ENCODE assay signal across 11 mouse cellular contexts in genomic region chr13:43294957-43295590, GRCm38 (mm10). TPM values are rescaled to one million over a fixed set of nuclear protein-coding genes. Genes with fewer than 3 reads are reported as not detected.
DNase-seq lines count a peak whose midpoint lies in the region; ATAC-seq and TF ChIP-seq lines count a peak whose summit lies in the region.
"Had no signal": no experiment of that assay in that cellular context is flagged by ENCODE, and none has a peak within 500 bp of the region (broad histone marks: within the 10 kb centered on the region; RNA-seq: fewer than 3 reads in every experiment).

No protein-coding gene starts in this region.

- no peak overlapping the region for H3K4me3 ChIP-seq in liver, adult 2 months (ENCODE audit: insufficient read depth, low read depth, low read length)
- H3K4me3 ChIP-seq in hindbrain, embryonic 10.5 days = no peak overlapping the region
- H3K4me3 ChIP-seq: forebrain, embryonic 10.5 days; liver, embryonic 13.5 days; stomach, embryonic 15.5 days had no signal

- TF ChIP-seq CTCF in liver, adult 2 months (IDR thresholded peaks at IDR 0.05; ENCODE audit: low read depth, low read length) = no peak

- ATAC-seq in CD4-positive, CD25-positive, alpha-beta regulatory T cell, adult 4 months = no peak
- peak; percentile 70 for ATAC-seq in megakaryocyte, adult 5-6 weeks (ENCODE audit: poor library complexity, severe bottlenecking)

- H3K27me3 ChIP-seq in liver, adult 2 months (ENCODE audit: control insufficient read depth, insufficient read depth, low read length) = no peaks in the 10 kb centered on the region
- H3K27me3 ChIP-seq in hindbrain, embryonic 10.5 days (ENCODE audit: insufficient read depth, poor library complexity, severe bottlenecking) = peaks cover 33% of the 10 kb centered on the region
- H3K27me3 ChIP-seq: stomach, embryonic 15.5 days had no signal

- no peaks in the 10 kb centered on the region for H3K36me3 ChIP-seq in liver, adult 2 months (ENCODE audit: control insufficient read depth, insufficient read depth, low read length)
- H3K36me3 ChIP-seq in hindbrain, embryonic 10.5 days = no peaks in the 10 kb centered on the region
- H3K36me3 ChIP-seq: forebrain, embryonic 10.5 days; liver, embryonic 13.5 days; stomach, embryonic 15.5 days had no signal

- H3K9ac ChIP-seq in liver, adult 2 months (ENCODE audit: low read depth, low read length) = no peak overlapping the region
- H3K9ac ChIP-seq: liver, embryonic 13.5 days; stomach, embryonic 15.5 days had no signal

- H3K79me2 ChIP-seq in liver, adult 2 months (ENCODE audit: control insufficient read depth, insufficient read depth, low read length) = peaks cover 22% of the 10 kb centered on the region; the same call in 1 of the 2 replicates

- no peaks in the 10 kb centered on the region for H3K9me3 ChIP-seq in hindbrain, embryonic 10.5 days
- H3K9me3 ChIP-seq: forebrain, embryonic 10.5 days; liver, embryonic 13.5 days; stomach, embryonic 15.5 days had no signal

- peak; percentile 39 for DNase-seq in CD4-positive, CD25-positive, alpha-beta regulatory T cell, adult 2 months (ENCODE audit: low read depth, low spot score)
- peak; percentile 12 for DNase-seq in liver, adult 2 months (ENCODE audit: extremely low read depth, low read depth, low spot score)
- no peak for DNase-seq in liver
- DNase-seq in cerebellum, adult 9-10 months = peak; percentile 55
- no peak for DNase-seq in gastrocnemius, adult 8-10 months (ENCODE audit: low spot score in 2 of 2)
- DNase-seq in hindbrain, embryonic 10.5 days (ENCODE audit: low spot score) = no peak
- DNase-seq: liver, embryonic 13.5 days had no signal

- peaks cover 7% of the 10 kb centered on the region for H3K4me1 ChIP-seq in liver, adult 2 months (ENCODE audit: control insufficient read depth, insufficient read depth, low read length)
- H3K4me1 ChIP-seq in hindbrain, embryonic 10.5 days (replicated peaks) = no peaks in the 10 kb centered on the region; the same call in 1 of the 2 replicates
- H3K4me1 ChIP-seq: liver, embryonic 13.5 days; stomach, embryonic 15.5 days had no signal

- WGBS in liver, adult 2 months = 60% methylated on average over 7 of the region's 7 CpGs
- 63% methylated on average over 7 of the region's 7 CpGs for WGBS in hindbrain, embryonic 10.5 days

- TF ChIP-seq POLR2A in liver, adult 2 months (IDR thresholded peaks at IDR 0.05; ENCODE audit: extremely low read depth, insufficient read depth, low read length) = no peak

- H3K27ac ChIP-seq in liver, adult 2 months (replicated peaks; ENCODE audit: insufficient read depth, low read depth, low read length) = no peak overlapping the region
- H3K27ac ChIP-seq in hindbrain, embryonic 10.5 days = no peak overlapping the region
- H3K27ac ChIP-seq: forebrain, embryonic 10.5 days; liver, embryonic 13.5 days; stomach, embryonic 15.5 days had no signal

RNA-seq across cellular contexts. Expression of gene Gfod1, which starts 8.9 kb away (rescaled TPM):
- polyA plus RNA-seq in CD4-positive, CD25-positive, alpha-beta regulatory T cell, adult 4 months (2017; shearing (Covaris generic)) = 1 to 10 TPM; 1.8 to 4.2 TPM
- total RNA-seq in liver, adult 2 months (2014; rRNA removed) = 0.74 and 1.0 TPM in 2 replicates
- polyA plus RNA-seq in liver, adult 2 months (2012; rRNA removed) = 0.61 and 1.0 TPM in 2 replicates
- total RNA-seq in megakaryocyte, adult 5-6 weeks (2015) = 10.8 and 16.8 TPM in 2 replicates
- total RNA-seq in megakaryocyte, adult 5-6 weeks (2017) = 4.9 and 7.2 TPM in 2 replicates
- total RNA-seq in gastrocnemius, adult 8-10 months (2022) = 1 to 10 TPM; 3.6 to 4.9 (median 4.3) TPM
- polyA plus RNA-seq in hindbrain, embryonic 10.5 days (2016; fragmentation: Nextera tagmentation; extraction: Ambion mirVana) = 0.43 and 0.46 TPM in 2 replicates

Comparison
In these comparisons a context has a peak if more than half of its experiments do, and no peak if none do; other contexts are left out.
1. DNase-seq: peak in CD4-positive, CD25-positive, alpha-beta regulatory T cell, adult 2 months (single experiment), liver, adult 2 months (single experiment) and cerebellum, adult 9-10 months (single experiment); none in liver (single experiment), gastrocnemius, adult 8-10 months (0 of 2) and hindbrain, embryonic 10.5 days (single experiment).